Mouse (Mus musculus): ENCODE measurements at regions not wholly inside any gene's neighbourhood (a gene's known extent, or its start where the extent isn't known, plus 50 kb on each side); places are given as distances from the start of the nearest gene placed in this dataset.

DNA sequence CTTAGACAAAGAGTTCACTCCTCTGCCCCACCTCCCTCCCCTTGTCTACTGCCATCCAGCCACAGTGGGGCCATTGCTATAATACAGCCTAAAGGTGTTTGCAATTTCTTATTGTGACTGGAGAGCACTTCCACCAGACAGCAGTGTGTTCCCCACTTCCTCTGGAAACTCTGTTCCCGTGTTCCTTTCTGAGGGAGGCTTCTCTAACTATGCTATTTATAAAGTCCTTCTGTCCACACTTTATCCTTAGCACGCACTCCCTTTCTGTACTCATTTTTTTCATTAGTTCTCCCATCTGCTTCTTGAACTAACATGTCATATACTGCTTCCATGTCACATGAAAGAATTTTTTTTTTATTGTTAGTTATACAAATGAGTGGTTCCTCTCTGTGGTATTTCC is 52.0 kb upstream of the 4930432M17Rik start:
- no peak for DNase-seq (ENCODE audit: extremely low spot score, low spot score)

DNA sequence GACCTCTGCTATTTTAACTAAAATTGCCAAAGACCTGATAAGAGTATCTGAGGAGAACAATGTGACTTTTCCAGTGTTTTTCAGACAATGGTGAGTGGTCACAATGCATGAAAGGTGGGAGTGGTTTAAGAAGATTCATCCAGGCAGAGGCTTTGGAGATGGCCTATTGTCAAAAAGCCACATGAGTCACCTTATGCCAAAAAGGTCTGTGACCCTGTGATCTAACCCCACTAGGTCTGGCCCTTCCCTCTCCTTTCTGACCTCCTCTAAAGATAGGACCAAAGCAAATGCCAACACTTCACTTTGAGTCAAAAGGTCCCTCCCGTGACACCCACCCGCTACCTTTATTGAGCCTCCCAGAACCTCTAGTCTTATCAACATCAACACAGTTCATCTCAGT is 52.4 kb upstream of the 4930432M17Rik start:
- no peak for DNase-seq (ENCODE audit: extremely low spot score, low spot score)

DNA sequence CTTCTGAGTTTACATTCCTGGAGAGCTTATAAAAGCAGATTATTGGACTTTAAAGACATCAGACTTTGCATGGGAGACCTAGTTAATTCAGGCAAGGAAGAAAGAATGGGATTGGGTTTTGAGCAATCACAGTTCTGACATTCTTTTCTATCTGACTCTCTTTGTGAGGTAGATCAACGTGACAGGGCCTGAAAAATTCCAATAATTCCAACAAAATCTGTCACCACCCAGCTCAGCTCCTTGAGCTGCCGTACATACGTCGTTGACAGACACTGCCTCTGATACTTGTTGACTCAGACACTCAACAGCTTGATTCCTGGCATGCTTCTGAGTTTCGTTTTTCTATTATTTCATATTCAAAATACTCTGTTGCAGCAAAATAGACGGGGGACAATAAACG is 53.2 kb upstream of the 4930432M17Rik start:
- no peak for DNase-seq (ENCODE audit: extremely low spot score, low spot score)

DNA sequence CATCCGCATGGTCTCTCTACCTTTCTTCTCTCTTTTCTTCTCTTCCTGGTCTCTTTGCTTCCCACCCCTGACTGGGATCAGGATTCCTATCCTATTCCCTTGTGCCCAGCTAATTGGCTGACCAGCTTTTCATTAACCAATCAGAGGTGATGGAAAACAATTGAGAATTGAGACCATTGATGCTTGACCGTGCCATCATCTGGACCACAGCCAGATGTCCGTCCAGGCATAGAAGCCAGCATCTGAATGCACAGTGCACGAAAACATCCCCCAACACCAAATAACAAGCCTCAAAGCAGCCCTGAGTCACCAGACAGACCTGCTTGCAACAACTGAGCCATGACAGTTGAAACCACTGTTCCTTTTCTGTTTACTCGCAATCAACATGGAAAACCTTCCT is 54.5 kb upstream of the 4930432M17Rik start:
- no peak for DNase-seq (ENCODE audit: extremely low spot score, low spot score)

DNA sequence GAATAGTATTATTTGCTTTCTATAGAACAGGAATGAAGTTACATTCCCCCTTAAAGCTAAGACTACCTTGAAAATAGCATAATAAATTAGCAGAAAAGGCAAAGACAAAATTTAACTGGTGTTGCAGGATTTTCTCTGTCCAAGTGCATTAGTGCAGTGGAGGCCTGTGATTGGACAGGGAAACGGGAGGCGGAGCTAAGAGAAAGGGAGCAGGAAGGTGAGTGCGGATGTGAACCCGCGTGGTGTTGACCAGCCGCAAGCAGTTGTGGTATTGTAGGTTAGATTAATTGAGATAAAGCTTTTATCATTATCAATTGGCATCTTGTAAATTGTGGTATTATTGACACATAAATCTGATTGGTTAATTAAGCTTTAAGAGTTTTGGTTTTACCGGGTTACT is 55.8 kb upstream of the 4930432M17Rik start:
- DNase-seq (ENCODE audit: extremely low spot score, low spot score) = no peak

DNA sequence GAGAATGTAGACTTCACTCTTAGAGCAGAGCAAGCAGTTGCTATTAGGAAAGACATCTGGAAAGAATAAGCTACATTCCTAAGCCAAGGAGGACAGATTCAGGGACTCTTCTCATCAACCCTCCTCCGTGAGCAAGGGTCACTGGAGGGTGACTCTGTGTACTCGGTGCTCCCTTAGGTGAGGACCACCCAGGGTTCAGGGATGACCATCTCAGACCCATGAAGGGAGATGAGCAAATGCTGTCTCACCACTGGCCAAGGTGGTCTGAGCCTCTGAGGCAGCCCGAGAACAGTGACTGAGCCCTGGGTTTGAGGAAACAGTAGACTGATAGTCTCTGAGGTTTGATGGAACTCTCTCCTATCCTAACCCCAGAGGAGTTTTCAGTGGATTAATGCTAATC is 57.3 kb upstream of the 4930432M17Rik start:
- DNase-seq (ENCODE audit: extremely low spot score, low spot score) = no peak

DNA sequence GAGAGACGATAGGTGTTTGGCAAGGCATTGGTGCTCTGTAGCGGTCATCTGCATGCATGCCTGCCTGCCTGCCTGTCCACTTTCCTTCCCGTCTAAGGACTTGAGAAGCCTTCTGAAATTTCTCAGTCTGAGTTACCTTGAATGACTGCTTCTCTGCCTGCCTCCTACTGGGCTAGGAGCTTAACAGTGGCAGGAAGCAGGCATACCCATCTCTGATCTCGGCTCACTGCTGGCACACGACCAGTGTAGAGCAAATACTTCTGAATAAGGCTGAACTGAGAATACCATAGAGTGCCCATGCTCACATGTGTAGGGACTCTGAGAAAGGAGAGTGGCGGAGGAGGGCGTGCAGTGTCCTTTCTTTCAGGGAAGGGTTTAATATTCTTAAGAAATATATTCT is 60.7 kb upstream of the 4930432M17Rik start:
- DNase-seq (ENCODE audit: extremely low spot score, low spot score) = no peak

DNA sequence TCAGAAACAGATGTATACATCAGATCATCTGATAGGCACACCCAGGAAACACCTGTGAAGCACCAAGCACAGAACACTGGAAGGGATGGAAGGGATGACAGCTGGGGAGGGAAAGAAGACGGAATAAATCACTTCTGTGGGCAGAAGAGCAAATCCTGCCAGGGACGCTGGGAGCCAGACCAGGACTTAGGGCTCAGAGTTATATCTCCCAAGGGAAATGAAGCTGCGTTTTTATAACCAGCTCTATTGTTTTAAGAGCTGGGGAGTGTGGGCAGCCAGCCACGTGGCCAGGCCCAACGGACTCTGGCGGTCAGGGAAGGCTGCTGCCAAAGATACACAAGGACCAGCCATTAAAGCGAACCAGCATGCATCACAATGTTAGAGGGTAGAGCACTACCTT is 61.5 kb upstream of the 4930432M17Rik start:
- no peak for DNase-seq (ENCODE audit: extremely low spot score, low spot score)

DNA sequence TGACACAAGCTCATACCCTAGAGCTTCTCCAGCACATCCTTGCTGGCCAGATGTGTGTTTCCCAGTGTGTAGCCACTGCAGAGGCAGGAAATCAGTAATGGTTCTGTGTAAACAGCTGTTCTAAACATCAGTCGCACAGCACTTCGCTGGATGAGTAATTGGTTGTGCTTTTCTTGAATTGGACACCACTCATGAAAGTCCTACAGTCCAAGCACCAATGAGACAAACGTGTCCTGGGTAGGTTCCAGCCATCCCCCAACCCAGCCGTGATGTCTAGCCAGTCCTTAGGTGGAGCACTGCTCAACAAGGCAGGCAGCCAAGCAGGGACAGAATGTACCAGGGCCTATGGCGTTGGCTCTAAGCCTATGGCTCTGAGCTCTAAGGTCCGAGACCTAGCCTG is 65.8 kb upstream of the 4930432M17Rik start:
- no peak for DNase-seq (ENCODE audit: extremely low spot score, low spot score)

DNA sequence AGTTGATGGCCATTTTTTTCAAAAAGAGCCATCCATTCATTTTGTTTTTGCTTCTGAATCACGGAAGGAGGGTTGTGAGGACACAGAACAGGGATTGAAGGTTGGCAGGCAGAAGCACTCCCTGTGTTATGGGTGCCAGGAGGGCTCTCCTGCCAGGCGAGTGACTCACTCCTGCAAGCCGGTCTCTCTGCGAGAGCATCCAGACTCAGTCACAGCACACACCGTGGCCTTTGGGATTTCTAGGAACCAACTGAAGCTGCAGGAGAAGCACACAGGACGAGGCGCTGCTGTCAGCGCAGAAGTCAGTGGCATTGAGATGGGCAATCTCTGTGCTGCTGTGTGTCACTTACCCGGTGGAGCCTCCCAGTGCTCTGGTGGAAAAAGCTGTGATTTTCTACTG is 66.5 kb upstream of the 4930432M17Rik start:
- no peak for DNase-seq (ENCODE audit: extremely low spot score, low spot score)

DNA sequence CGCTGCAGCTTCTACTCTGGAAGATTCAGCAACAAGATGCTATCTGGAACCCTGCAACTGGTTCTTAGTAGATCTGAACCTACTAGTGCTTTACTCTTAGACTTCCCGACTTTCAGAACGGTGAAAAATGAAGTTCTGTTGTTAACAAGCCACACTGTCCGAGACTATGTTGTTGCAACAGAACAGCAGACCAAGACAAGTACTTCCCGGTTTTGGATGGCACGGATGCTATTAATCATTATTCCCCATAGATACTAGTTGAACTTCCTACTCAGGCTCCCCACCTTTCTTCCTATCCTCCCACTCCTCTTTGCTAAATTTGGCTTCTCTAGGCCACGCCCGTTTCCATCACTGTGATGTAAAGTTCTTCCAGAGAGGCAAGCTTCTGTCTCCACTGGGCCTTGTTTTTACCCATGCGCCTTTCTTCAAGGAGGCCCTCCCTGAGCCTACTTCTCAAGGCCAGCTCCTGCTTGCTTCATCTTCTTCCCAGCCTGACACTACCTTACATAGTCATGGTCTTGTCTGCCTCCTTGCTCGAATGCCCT is 67.7 kb upstream of the 4930432M17Rik start:
- no peak for DNase-seq (ENCODE audit: extremely low spot score, low spot score)

DNA sequence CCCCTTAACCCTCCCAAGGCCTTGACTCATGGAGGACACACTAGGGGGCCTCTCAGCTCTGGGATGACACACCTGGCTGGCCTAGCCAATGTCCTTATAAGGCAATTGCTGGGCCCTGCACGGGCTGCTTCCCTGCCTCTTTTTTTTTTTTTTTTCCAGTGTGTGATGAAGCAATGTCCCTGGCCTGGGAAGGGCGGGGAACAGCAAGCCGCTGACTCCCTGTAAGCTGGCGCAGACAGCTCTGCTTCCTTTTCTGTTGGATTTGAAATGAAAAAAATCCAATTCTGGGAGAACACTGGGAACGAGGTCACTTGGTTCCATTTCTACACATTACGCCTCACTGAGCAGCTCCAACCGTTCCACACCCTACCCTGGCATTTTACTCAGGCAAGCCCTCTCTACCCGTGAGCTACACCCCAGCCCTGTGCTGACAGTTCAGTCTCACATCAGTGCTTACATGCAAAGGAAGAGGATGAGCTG is 68.4 kb upstream of the 4930432M17Rik start:
- DNase-seq (ENCODE audit: extremely low spot score, low spot score) = no peak

DNA sequence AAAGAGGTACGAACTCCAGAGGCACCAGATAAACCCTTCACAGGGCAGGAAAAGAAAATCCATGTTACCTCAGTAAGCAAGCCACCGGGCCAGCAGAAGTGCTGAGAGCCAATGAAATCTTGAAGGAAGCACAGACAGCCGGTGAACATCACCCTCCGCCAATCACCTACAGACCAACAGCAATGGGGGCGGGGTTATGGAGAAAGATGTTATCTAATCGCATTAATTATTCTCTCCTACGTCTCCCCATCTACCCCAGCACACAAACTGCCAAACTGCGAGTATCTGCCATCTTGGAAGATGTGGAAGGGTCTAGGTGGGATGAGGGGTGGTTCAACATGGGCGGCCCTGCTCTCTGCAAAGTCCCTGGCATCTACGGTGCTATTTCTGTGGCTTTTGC is 68.6 kb upstream of the Slc44a3 start:
- no peak for DNase-seq (ENCODE audit: extremely low spot score, low spot score)

DNA sequence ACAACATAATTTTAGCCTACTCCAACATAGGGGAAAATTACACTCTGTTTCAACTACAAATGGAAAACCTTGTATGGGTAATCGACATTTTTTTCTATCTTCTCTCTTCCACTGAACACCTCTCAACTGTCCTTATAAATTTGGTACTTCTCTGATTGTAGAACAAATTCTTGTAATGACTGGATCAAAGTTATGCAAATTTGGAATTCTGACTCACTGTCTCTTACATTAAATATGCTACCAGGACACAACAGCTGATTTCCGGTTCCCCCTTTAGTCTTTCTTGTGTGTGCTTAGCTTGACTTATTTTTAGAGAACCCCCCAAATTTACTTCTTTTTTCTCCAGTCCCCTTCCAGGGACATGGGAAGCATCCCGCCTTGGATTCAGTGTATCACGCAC is 68.2 kb upstream of the Slc44a3 start:
- no peak for DNase-seq (ENCODE audit: extremely low spot score, low spot score)

DNA sequence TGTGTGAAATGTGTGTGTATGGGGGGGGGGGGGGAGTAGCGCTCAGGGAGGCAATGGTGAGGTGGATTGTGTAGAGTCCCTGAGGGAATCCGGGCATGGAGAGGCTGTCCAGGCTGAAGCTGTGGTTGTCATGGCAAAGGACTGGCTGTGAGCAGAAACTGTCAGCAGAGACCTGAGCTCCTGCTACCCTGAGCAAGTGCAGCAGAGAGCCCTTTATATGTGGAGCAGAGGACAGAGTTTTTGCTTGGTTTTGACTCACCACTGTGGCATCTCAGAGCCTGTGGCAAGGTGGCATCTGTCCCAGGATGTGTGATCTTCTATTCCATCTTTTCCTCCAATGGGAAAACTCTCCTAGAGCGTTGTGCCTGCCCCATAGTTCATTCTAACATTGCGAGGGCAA is 65.8 kb upstream of the Slc44a3 start:
- DNase-seq (ENCODE audit: extremely low spot score, low spot score) = no peak

DNA sequence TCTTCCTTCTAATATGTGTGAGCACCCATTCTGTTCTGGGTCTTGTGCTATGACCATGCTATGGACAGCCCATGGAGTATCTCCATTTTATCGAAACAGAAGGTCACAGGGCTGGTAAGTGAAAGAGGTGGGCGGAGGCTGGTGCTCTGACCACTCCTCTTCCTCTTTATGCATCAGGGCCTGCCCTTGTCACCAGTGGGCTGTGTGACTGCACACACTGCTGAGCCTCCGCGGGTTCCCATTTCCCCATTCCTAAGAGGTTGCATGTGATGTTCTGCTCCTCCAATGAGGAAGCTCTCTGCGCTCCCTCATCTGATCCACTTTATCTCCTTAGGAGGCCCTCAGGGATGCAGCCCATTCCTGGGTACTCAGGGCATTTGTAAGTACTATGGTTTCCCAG is 65.0 kb upstream of the Slc44a3 start:
- DNase-seq (ENCODE audit: extremely low spot score, low spot score) = no peak

DNA sequence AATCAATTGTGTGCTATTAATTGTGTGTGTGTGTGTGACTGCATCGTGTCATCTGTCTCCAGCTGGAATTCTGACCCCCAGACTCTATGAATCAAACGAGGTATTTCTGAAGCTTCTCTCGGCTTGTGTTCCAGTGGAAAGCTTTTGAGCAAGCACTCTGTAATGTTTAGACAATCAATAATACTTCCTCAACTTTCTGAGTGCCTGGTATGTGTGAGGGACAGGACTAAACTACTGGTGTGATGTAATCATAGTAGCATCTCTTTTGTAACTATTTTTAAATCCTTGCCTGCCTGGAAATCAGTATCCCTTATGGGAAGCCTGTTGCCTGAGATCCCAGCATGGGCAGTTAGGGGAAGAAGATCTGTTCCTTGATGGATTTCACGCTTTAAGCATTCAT is 62.4 kb upstream of the Slc44a3 start:
- no peak for DNase-seq (ENCODE audit: extremely low spot score, low spot score)

DNA sequence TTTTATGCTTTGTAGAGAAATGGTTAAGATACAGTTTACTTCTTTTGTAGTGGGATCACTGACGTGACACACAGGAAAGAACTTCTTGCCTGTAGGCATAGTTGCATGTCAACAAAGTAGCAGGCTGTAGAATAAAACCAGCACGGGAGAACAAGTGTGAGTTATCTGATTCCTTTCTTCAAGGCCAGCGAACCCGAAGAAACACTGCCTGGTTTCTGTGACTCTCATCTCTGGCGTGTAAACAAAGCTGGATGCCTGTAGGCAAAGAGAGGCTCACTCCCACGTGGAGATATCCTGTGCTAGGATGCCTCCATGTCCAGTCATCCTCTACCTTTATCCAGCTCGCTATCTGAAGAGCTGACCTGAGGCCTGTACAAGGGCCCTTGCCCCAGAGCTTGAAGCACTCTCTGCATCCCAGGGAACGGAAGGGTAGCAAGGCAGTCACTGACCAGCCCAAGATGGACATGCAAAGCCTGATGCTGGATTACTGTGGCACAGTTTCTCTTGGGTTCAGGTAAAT is 61.5 kb upstream of the Slc44a3 start:
- no peak for DNase-seq (ENCODE audit: extremely low spot score, low spot score)

DNA sequence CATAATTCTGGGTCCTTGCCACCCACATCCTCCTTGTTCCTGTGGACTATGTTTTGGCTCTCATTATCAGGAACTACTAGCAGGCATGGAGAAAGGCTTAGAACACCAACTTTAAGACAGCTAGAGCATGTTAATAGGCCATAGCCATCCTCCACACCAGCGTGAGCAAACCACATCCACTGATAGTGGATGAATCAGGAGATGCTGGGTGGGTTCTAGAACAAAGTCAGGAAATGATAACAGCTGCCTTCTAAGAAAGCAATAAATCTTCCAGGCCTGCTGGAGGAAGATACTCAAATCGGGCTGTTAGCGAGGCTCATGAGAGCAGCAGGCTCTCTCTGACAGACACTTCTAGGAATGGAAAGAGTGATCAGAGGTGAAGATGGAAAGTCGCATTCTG is 60.9 kb upstream of the Slc44a3 start:
- DNase-seq (ENCODE audit: extremely low spot score, low spot score) = no peak

DNA sequence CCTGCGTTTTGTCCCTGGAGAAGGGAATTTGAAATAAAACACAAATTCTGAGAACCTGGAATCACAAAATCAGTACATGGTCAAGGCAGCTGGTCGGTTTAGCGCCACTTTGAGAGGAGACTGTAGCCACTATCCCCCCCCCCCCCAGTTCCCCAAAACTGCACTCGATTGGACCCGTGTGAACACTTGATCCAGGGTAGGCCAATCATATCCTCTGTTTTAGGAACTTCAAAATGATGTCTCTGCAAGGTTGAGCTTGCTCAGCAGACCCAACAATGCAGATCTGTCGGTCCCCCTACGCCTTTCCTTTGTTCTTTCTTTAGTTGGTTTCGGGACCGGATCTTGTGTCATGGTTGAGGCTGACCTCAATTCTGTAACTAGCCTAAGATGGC is 57.3 kb upstream of the Slc44a3 start:
- no peak for DNase-seq (ENCODE audit: extremely low spot score, low spot score)

DNA sequence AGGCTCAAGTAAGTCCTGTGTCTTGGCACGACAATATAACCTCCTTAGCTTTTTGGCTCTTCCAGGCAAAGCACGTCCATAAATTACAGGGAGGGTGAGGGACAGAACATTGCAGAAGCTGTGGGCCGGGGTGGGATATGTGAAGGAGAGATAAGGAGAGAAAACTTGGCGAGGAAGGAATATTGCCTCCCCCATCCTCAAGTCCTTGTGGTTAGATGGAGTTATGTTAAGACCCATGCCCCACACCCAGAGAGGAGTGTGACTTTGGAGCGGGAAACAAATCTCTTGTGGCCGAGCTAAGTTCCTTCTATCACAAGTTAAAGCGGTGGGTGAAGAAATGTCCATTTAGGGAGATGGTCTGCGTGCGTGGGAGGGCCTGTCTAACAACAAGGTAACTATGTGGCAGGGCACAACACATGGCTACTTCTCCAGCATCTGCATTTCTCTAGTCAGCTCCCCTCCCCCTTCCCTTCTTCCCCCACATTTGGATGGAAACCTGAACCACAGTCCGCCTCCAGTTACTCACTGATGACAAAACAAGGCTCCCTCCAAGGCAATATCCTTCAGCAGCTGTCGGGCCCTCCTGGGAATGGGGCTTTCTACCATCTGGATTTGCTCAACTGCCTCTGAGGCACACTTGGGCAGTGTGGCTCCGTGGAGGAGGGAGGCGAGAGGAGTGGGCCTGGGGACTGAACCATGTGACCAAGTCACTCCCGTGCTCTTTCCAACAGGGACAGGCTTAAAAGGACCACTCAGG is 56.7 kb upstream of the Slc44a3 start:
- peak; percentile 80 for DNase-seq (ENCODE audit: extremely low spot score, low spot score)

DNA sequence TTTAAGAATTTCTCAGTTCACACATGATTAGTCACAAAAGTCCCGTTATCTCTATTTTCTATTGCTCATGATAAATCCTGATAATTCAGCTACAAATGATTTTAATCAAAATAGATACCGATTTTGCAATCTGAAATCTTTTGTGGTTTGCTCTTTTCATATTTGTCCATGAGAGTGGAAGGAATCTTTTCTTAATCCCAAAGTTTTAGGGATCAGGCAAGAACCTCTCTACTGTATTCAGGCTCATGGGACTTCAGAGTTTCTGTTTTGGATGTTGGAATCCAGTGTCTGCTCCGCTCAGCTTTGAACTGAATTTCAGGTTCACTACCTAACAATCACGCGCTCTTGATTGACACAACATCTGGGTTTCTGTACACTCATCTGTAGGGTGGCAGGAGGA is 53.1 kb upstream of the Slc44a3 start:
- DNase-seq (ENCODE audit: extremely low spot score, low spot score) = no peak

DNA sequence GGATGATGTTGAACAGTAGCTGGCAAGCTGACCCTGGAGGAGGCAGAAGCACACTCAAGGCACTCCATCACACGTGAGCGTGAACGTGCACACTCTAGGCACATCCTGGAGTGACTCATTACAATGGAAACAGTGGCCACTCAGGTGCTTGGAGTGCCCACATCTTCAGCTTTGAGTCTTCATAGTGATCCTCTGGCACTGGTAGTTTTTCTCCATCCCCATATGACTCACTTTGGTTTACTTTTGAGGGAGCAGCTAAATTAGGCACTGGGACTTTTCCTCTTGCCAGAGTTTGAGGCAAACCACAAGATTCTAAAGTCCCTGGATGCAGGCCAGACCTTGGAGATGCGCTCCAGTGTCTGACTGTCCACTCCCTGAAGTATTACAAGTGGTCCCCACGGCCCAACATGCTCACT is 52.5 kb upstream of the Slc44a3 start:
- DNase-seq (ENCODE audit: extremely low spot score, low spot score) = no peak

All from neural tube, embryonic 10.5 days (tissue).